Mouse (Mus musculus) limb, embryonic 14.5 days (tissue): ENCODE measurements around the gene Hist3h2ba. TPM values are rescaled to one million over a fixed set of nuclear protein-coding genes. Genes with fewer than 3 reads are reported as not detected.
A peak's percentile ranks its signal among the peaks of the same experiment; 100 is the strongest.

ENCODE experiments used
- ATAC-seq: fragments of 200-750 bp; cut with Nextera tagmentation; 2 replicates; pipeline ENCODE4 v1.8.0; 2017; ENCODE audit warnings: low read depth, moderate number of reproducible peaks, moderate TSS enrichment; ENCODE audit not compliant: low FRiP score
- DNase-seq: peaks from one replicate; pipeline ENCODE4 v3.0.0-alpha.2; 2015; ENCODE audit warnings: low spot score
- H3K27ac ChIP-seq: fragments of 300-500 bp; sonication (generic); replicated peaks from 2 replicates; pipeline ENCODE4 v1.5.1; 2014; ENCODE audit warnings: low read depth, mild to moderate bottlenecking, low read length, moderate library complexity, mixed read lengths
- H3K27me3 ChIP-seq: fragments of 300-500 bp; sonication (generic); 2 replicates; pipeline ENCODE4 v1.6.1; 2014; ENCODE audit warnings: low read length, mixed read lengths; ENCODE audit not compliant: control insufficient read depth, insufficient read depth
- H3K36me3 ChIP-seq: fragments of 300-500 bp; sonication (generic); 2 replicates; pipeline ENCODE4 v1.6.1; 2014; ENCODE audit warnings: mild to moderate bottlenecking, low read length, moderate library complexity, mixed read lengths; ENCODE audit not compliant: control insufficient read depth, insufficient read depth
- H3K4me1 ChIP-seq: fragments of 300-500 bp; sonication (generic); 2 replicates; pipeline ENCODE4 v1.6.1; 2014; ENCODE audit warnings: antibody characterized with exemption, low read length, mixed read lengths; ENCODE audit not compliant: control insufficient read depth, insufficient read depth
- H3K4me2 ChIP-seq: fragments of 300-500 bp; sonication (generic); replicated peaks from 2 replicates; pipeline ENCODE4 v1.6.1; 2014; ENCODE audit warnings: low read depth, mild to moderate bottlenecking, low read length, moderate library complexity; ENCODE audit not compliant: severe bottlenecking
- H3K4me3 ChIP-seq: fragments of 300-500 bp; sonication (generic); replicated peaks from 2 replicates; pipeline ENCODE4 v1.5.1; 2014; ENCODE audit warnings: low read length
- H3K9ac ChIP-seq: fragments of 300-500 bp; sonication (generic); 2 replicates; pipeline ENCODE4 v1.6.1; 2014; ENCODE audit warnings: mild to moderate bottlenecking, low read depth, low read length, moderate library complexity; ENCODE audit not compliant: severe bottlenecking
- H3K9me3 ChIP-seq: fragments of 300-500 bp; sonication (generic); 2 replicates; pipeline ENCODE4 v1.6.1; 2016; ENCODE audit warnings: low read length; ENCODE audit not compliant: control insufficient read depth
- POLR2A ChIP-seq: fragments of 200-500 bp; IDR thresholded peaks from 2 replicates; pipeline ENCODE4 v1.8.0; 2012; ENCODE audit warnings: inconsistent platforms, mild to moderate bottlenecking, moderate library complexity, borderline replicate concordance; ENCODE audit not compliant: insufficient read depth, insufficient read length; ENCODE audit errors: extremely low read depth
- WGBS: fragments of 180-500 bp; shearing (Covaris S2); extraction: QIAGEN DNeasy Blood & Tissue Kit; methylation state at CpG from one replicate; pipeline ENCODE4 v1.1.7; 2014; 5-methylcytosine and 5-hydroxymethylcytosine counted together
- polyA plus RNA-seq, 2 experiments: library from polyadenylated mRNA; depleted of rRNA in 1 of 2; stranded (reverse) in 1 of 2; unstranded in 1 of 2; fragments of >200 nt; fragmentation: Nextera tagmentation in 1 of 2; extraction: Ambion mirVana in 1 of 2; gene quantifications; 2 replicates each; pipeline versions ENCODE4 v1.2.1 to v1.2.3; 2012 to 2014

Gene Hist3h2ba
- polyA plus RNA-seq, 2 experiments = 14.6 to 81.5 TPM

DNA sequence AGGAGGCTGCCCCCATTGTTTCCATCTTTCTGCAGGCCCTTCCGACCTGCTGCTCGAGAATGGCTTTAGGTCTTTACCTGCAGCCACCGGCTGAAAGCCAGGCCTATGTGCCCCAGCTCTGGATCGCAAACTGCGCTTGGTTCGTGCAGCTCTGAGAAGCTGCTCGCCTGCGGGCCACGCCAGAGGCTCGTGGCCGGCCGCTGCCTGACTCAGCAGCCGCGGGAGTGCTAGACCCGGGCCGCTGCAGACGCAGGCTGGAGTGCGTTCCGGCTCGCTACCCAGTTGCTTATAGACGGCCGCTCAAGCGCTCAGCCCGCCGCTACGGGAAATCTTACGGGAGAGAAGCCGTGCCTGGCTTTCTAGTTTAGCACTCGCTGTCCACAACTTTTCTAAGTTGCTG lies 28.4 kb downstream of the Hist3h2ba start:
- whole genome bisulfite sequencing = under 1% methylated on average over 29 of the region's 29 CpGs
- no peak for ATAC-seq
- Histone ChIP-seq H3K9ac (peak overlapping the region; percentile 89), H3K4me1 (peaks cover 15% of the 10 kb centered on the region), H3K27me3 (no peaks in the 10 kb centered on the region), H3K4me3 (peak overlapping the region; percentile 99), H3K27ac (peak overlapping the region; percentile 77), H3K4me2 (peak overlapping the region; percentile 95), H3K36me3 (peaks cover 12% of the 10 kb centered on the region; the same call in 1 of the 2 replicates), H3K9me3 (no peaks in the 10 kb centered on the region)
- TF ChIP-seq POLR2A = no peak
- DNase-seq = no peak

DNA sequence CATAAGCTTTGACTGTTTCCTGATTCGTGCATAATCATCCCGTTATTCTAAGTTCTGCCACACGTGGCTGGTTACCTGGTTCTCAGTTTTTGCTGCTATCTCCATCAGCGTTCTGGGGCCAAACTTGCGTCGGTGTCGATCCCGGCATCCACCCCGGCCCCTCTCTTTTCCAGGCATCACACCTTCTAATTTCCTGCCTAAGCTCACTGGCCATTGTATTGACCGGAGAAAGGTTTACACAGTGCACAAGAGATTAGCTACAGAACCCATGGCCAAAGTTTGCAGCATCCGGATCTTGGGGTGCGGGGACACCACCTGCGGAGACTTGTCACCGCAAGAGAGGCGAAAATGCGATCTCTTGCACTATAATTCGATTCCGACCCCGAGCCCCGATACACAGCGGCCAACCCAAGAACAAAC lies 28.9 kb downstream of the Hist3h2ba start:
- Histone ChIP-seq H3K4me1 (peaks cover 15% of the 10 kb centered on the region), H3K9ac (peak overlapping the region; percentile 89), H3K4me3 (peak overlapping the region; percentile 99), H3K36me3 (peaks cover 16% of the 10 kb centered on the region; the same call in 1 of the 2 replicates), H3K9me3 (no peaks in the 10 kb centered on the region), H3K27ac (peak overlapping the region; percentile 77), H3K27me3 (no peaks in the 10 kb centered on the region), H3K4me2 (peak overlapping the region; percentile 95)
- no peak for DNase-seq
- TF ChIP-seq POLR2A = no peak
- no peak for ATAC-seq
- WGBS = 1% methylated on average over 21 of the region's 21 CpGs

DNA sequence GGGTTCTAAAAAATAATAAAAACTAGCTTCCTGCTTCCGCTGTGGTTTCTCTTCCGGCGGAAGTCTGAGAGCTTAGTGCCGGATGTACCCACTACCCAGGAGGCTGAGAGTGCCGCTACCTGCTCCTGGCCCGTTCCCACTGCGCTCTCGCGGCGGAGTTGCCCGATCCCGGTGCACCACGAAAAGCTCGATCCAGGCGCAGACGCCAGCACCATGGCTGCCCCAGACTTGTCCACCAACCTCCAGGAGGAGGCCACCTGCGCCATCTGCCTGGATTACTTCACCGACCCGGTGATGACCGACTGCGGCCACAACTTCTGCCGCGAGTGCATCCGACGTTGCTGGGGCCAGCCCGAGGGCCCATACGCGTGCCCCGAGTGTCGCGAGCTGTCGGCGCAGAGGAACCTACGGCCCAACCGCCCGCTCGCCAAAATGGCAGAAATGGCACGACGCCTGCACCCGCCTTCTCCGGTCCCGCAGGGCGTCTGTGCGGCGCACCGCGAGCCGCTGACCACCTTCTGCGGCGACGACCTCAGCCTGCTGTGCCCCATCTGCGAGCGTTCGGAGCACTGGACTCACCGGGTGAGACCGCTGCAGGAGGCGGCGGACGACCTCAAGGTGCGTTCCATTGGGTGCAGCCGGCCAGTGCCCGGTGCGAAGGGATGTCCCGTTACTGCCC lies 29.4 kb downstream of the Hist3h2ba start, which contains the start of gene Trim11:
TSS of gene Trim11 (plus strand) at position 67 of the 679 bp plus-strand sequence.
- WGBS = under 1% methylated on average over 49 of the region's 64 CpGs
- H3K4me3 ChIP-seq = peak within 1 kb of the TSS; percentile 99
- H3K36me3 ChIP-seq = peaks cover 21% of the 10 kb centered on the region
- H3K4me1 ChIP-seq = peaks cover 15% of the 10 kb centered on the region
- peak within 1 kb of the TSS; percentile 89 for H3K9ac ChIP-seq
- peak within 1 kb of the TSS; percentile 95 for H3K4me2 ChIP-seq
- peak within 1 kb of the TSS; percentile 77 for H3K27ac ChIP-seq
- no peaks in the 10 kb centered on the region for H3K27me3 ChIP-seq
- H3K9me3 ChIP-seq = no peaks in the 10 kb centered on the region
- no peak for TF ChIP-seq POLR2A
- ATAC-seq (peak; percentile 67), DNase-seq (peak; percentile 76)

DNA sequence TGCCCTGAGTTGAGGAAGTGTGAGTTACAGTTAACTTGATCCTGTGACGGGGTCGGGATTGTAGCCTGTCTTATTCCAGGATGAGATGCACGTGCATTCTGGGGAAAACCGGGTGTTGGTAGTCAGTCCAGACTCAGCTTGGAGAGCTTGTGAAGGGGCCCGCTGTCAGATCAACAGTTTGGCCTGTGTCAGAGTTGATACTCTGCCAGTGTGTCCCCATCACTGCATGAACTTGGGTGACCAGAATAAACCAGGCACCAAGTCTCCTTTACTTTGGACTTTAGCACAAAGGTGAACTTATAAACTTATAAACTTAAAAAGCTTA lies 29.9 kb downstream of the Hist3h2ba start:
- Histone ChIP-seq H3K4me3 (peak overlapping the region; percentile 99), H3K4me2 (peak overlapping the region; percentile 95), H3K27me3 (no peaks in the 10 kb centered on the region), H3K9me3 (no peaks in the 10 kb centered on the region), H3K27ac (no peak overlapping the region), H3K4me1 (peaks cover 15% of the 10 kb centered on the region), H3K36me3 (peaks cover 23% of the 10 kb centered on the region), H3K9ac (peak overlapping the region; percentile 89)
- ATAC-seq (no peak), DNase-seq (no peak)
- 5% methylated on average over 5 of the region's 5 CpGs for WGBS
- no peak for TF ChIP-seq POLR2A

DNA sequence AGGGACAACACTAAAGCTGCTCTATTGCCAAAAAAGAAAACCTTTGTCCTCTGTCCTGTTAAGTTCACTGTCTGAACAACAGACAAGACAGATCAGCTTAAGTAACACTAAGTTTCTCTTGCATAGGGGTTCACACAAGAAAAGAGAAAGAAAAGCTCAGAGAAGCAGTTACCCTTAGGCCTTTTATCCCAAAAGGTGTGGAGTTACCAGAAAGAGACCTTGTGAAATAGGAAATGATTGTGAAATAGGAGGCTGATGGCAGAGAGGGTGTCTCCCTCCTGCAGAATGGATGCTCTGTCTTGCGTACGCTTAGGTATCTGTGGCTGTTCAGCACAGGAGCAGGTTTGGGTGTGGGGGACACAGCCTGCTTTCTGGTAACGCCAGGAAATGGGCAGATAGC lies 30.5 kb downstream of the Hist3h2ba start:
- Histone ChIP-seq H3K4me3 (peak overlapping the region; percentile 99), H3K4me2 (peak overlapping the region; percentile 95), H3K9ac (peak overlapping the region; percentile 89), H3K9me3 (no peaks in the 10 kb centered on the region), H3K36me3 (peaks cover 28% of the 10 kb centered on the region), H3K4me1 (peaks cover 15% of the 10 kb centered on the region), H3K27ac (no peak overlapping the region), H3K27me3 (no peaks in the 10 kb centered on the region)
- 72% methylated on average over 3 of the region's 3 CpGs for WGBS
- ATAC-seq (no peak), DNase-seq (no peak)
- no peak for TF ChIP-seq POLR2A

DNA sequence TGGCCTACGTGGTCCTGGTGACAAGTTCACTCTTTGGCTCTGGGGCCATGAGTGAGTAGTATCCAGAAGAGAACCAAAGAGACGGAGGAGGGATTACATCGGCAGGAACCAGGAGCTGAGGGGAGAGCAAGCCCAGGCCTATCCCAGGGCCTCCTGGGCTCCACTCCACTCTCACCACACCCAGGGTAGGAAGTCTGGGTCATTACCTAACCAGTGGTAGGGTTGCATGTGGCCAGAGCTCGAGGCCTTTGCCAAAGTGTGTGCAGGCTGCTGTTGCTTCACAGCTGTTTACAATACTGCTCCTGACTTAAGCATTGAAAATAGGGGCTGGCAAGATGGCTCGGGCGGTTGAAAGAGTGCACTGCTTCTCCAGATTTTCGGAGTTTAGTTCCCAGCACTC lies 30.9 kb downstream of the Hist3h2ba start:
- Histone ChIP-seq H3K27me3 (no peaks in the 10 kb centered on the region), H3K4me3 (peak overlapping the region; percentile 99)

More for the DNA sequence above, 30.9 kb downstream of the Hist3h2ba start:
- DNase-seq (no peak), ATAC-seq (no peak)
- H3K4me1 ChIP-seq = peaks cover 15% of the 10 kb centered on the region
- no peaks in the 10 kb centered on the region for H3K9me3 ChIP-seq
- WGBS = 68% methylated on average over 7 of the region's 7 CpGs
- H3K36me3 ChIP-seq = peaks cover 32% of the 10 kb centered on the region
- no peak overlapping the region for H3K27ac ChIP-seq
- H3K9ac ChIP-seq = peak overlapping the region; percentile 89
- H3K4me2 ChIP-seq = peak overlapping the region; percentile 95
- TF ChIP-seq POLR2A = no peak
